Mouse (Mus musculus): Measurements from ENCODE around the gene Igsf8.
A peak's percentile ranks its signal among the peaks of the same experiment; 100 is the strongest.

The Igsf8 gene

GRCm38 (mm10) chr1:172271765-172272164 lies 10.3 kb downstream of the Igsf8 start:
- DNase-seq (ENCODE audit: inconsistent age in 2 of 2, low spot score in 1 of 2) = no peak

- no peak for DNase-seq (ENCODE audit: inconsistent age in 2 of 2, low spot score in 1 of 2)
Observed at GRCm38 (mm10) chr1:172273386-172273785, 11.9 kb downstream of the Igsf8 start.

DNA sequence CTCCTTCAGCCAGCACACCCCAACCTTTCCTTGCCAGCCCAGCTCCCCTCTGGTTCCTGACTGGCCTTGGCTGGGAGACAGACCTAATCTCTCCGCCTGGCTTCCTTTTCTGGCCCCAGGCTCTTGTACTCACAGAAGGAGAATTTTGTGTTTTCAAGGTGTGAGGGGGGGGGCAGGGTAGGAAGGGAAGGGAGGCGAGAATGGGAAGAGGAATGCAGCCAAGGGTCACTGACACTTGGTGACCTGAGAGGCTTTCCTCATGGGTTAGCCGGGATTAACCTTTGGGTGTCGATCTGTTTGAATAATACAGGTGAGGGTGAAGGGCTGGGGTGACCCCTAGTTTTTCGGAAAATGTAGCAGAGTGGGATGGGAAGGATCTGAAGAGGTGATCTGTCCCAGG lies 12.7 kb downstream of the Igsf8 start:
- DNase-seq (ENCODE audit: inconsistent age in 2 of 2, low spot score in 1 of 2) = no peak

GRCm38 (mm10) chr1:172274547-172274946 lies 13.1 kb downstream of the Igsf8 start:
- DNase-seq (ENCODE audit: inconsistent age in 2 of 2, low spot score in 1 of 2) = no peak

DNA sequence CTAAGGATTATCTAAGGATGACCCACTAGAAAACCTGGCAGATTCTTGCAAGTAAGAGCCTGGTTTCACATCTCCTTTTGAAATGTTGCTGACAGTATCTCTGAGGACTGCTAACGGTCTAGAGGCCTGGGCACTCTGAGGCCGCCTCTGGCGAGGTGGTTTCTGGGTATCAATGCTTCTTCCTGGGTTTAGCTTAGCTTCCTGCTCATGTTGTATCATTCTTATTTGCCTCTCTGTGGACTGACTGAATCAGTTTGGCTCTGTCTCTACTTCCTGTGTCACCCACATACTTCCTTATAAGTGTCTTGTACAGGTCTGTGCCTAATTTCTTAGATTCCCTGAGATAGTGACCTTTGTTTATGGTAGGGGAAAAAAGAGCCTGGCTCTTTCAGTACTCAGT lies 15.7 kb downstream of the Igsf8 start:
- peak in 1 of 2 experiments; percentile 47 for DNase-seq (ENCODE audit: inconsistent age in 2 of 2, low spot score in 1 of 2)

GRCm38 (mm10) chr1:172278328-172278727 lies 16.9 kb downstream of the Igsf8 start:
- DNase-seq (ENCODE audit: inconsistent age in 2 of 2, low spot score in 1 of 2) = peak in 1 of 2 experiments; percentile 30

GRCm38 (mm10) chr1:172279768-172280509 lies 18.5 kb downstream of the Igsf8 start:
- peak in 1 of 2 experiments; percentile 49 for DNase-seq (ENCODE audit: inconsistent age in 2 of 2, low spot score in 1 of 2)

- peak; percentile 58 to 86 for DNase-seq (ENCODE audit: inconsistent age in 2 of 2, low spot score in 1 of 2)
Observed at GRCm38 (mm10) chr1:172281522-172282254, 20.2 kb downstream of the Igsf8 start.

DNA sequence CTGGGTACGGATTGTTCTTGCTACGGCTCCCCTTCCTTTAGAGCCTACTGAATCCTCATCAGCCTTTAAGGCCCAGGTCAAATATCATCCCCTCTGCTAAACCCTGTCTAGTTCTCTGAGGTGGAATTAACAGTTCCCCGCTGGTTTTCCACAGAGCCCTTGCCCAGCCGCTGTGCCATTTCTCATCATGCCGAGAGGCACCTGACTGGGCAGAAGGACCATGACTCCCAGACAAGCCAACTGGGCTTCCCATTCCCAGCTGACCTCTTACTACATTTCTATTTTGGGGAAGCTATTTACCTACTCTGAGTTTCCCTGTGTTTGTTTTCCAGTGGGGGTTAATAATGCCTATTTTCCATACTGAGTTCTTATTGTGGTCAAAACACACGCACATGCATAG lies 21.6 kb downstream of the Igsf8 start:
- DNase-seq (ENCODE audit: inconsistent age in 2 of 2, low spot score in 1 of 2) = no peak

GRCm38 (mm10) chr1:172284221-172284620 lies 22.8 kb downstream of the Igsf8 start:
- no peak for DNase-seq (ENCODE audit: inconsistent age in 2 of 2, low spot score in 1 of 2)

DNA sequence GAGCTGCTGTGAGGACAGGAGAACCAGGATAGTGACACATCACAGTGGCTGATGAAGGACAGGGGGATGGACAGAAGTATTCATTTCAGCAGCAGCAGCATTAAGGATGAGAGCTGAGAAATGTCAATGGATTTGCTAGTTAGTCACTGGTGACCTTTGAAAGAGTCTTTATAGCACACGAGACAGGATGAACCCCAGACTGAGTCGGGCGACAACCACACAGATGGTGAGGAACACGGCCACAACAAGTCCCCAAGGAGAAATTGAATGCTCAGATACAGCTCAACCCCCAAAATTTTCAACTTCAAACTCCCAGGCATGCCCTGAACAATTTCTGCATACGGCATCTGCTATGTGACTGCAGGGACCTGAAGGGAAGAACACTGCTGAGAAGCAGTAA lies 25.3 kb downstream of the Igsf8 start:
- DNase-seq (ENCODE audit: inconsistent age in 2 of 2, low spot score in 1 of 2) = peak in 1 of 2 experiments; percentile 62

DNA sequence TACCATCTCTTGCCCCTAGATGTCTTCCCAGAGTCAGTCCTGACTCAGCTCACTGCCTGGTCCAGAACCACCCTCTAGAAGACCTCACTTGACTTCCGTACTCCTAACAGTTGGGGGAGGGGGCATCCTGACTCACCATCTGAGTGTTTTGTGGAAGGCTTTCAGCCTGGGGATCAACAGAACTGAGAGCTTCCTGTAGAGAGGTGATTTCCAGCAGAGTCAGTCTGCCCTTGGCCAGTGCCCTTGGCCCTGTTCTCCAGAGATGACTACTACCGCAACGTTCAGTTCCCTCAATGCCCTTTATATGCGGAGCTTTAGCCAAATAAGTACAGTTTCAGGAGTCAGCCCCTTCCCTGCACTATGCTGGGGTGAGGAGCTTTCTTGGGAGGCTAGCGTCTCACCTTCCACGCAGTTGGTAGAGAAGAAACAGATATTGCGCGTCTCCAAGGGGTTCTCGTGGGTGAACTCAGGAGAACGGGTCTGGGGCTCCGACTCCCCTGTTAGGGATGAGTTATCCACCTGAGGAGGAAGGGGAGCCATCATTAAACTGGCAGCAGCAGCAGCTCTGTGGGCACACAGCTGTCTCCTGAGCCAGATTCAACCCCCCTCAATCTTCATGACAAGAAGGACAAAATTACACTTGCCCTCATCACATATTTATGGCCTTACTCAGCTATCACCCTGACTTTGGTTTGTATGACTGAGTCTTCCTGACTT lies 27.6 kb downstream of the Igsf8 start:
- peak; percentile 75 to 87 for DNase-seq (ENCODE audit: inconsistent age in 2 of 2, low spot score in 1 of 2)

GRCm38 (mm10) chr1:172289617-172289946 lies 28.1 kb downstream of the Igsf8 start:
- DNase-seq (ENCODE audit: inconsistent age in 2 of 2, low spot score in 1 of 2) = peak in 1 of 2 experiments; percentile 70

DNA sequence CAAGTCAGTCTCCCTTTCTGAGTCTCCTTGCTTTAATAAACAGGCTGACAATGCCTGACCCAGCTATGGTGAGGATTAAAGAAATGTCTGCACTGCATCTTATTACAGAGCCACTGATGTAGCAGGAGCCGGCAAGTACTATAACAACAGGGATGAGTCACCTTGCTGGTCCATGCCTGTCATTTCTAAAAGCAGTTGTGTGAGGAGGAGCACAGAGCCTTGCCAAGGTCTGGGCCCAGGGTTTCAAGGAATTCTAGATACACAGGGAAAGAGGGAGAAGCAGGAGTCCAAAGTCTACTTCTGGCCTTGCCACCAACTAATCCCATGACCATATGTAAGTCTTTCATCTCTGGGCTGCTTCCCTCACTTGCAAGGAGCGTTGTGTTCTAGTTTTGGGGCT lies 31.4 kb downstream of the Igsf8 start:
- peak in 1 of 2 experiments; percentile 77 for DNase-seq (ENCODE audit: inconsistent age in 2 of 2, low spot score in 1 of 2)

GRCm38 (mm10) chr1:172293449-172293848 lies 32.0 kb downstream of the Igsf8 start:
- DNase-seq (ENCODE audit: inconsistent age in 2 of 2, low spot score in 1 of 2) = no peak

- DNase-seq (ENCODE audit: inconsistent age in 2 of 2, low spot score in 1 of 2) = peak; percentile 10 to 41
Observed at GRCm38 (mm10) chr1:172295751-172296197, 34.3 kb downstream of the Igsf8 start.

DNA sequence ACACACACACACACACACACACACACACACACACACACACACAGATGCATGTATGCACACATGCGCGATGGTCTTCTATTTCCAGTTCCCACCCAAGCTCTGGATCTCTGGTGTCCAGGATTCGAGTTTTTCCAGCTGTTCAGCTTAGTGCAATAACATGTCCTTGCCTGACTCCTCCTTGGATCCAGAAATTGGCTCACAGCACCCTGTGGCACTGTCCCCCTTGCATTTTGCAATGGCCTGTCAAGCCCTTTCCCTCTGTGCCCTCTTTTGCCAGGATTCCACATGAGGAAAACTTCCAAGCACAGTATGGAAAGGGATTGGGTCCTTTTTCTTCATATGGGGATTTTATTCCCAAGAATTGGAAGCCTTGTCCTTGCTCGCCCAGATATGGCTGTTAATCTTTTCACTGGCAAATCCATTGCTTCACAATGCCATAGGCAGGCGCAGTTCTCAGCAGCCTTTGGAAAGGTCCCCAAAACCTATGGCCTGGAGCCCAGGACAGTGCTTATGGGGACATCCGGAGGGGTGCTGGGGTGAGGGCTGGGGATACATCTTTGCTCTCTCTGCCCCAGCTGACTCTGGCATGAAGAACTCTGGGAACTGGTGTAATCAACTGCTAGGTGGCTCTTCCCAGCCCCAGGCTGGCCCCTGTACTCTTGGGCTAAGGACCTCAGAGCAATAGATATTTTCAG lies 35.5 kb downstream of the Igsf8 start:
- peak in 1 of 2 experiments; percentile 81 for DNase-seq (ENCODE audit: inconsistent age in 2 of 2, low spot score in 1 of 2)

DNA sequence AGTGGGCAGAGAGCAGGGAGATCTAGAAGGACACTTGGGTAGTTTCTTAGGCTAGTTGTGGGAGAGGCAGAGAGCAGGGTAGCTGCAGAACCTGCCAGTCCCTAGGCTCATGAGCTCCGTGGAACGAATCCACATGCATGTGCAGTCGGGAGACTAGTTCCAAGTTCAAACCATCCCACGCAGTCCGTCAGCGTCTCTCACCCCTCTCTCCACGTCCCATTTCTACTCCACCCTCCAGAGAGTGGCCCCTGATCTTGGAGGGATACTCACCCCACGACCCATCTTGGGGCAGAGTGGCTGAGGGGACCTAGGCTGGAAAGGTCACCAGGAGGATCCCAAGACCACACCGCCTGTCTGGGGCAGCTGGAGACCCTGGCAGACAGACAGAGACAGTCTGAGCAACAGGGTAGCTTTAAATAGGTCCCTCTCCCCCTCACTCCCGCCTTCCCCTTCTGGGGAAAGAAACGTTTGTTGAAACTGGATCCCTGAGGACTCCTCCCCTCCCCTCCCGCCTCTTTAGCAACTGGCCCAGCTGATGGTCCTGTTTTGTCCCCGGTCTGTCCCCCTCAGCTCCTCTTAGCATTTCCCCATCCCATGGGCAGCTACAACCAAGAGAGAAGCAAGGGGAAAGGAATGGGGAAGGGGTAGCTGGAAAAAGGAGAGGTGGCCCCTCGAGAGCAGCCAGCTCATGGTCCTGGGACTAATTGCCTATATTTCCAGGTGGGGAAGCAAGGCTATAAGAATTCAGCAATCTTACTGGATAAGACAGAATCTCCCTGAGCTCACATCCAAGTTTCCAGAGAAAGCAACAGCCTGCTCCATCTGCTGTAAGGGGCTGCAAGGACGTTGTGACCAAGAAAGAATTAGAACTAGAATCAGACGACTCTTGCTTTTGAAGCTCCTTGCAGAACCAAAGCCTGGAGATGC lies 36.4 kb downstream of the Igsf8 start, which contains the start of gene Atp1a2:
TSS of gene Atp1a2 (minus strand) at position 454 of the 927 bp plus-strand sequence.
- DNase-seq (ENCODE audit: inconsistent age in 2 of 2, low spot score in 1 of 2) = peak in 1 of 2 experiments; percentile 64

GRCm38 (mm10) chr1:172299528-172299927 lies 38.1 kb downstream of the Igsf8 start:
- DNase-seq (ENCODE audit: inconsistent age in 2 of 2, low spot score in 1 of 2) = peak in 1 of 2 experiments; percentile 42

DNA sequence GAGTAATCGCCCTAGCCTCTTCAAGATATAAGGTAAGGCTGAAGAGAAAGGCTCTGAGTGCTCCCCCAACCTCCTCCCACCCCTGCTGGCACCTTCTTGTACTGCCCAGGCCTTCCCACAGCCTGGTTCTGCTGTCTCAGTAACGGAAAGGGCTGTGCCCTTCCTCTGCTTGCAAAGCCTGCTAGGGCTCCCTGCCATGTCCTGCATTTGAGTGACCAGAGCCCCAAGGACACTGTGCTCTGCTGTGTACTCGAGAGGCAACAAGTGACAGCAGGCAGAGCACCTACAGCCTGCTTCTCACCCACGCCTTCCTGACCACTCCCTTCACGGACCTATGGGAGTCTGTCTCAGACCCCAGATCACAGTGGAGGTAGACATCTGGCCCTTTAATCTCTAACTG lies 38.8 kb downstream of the Igsf8 start:
- peak; percentile 77 to 87 for DNase-seq (ENCODE audit: inconsistent age in 2 of 2, low spot score in 1 of 2)

Measured in adrenal gland, adult (tissue).